Mouse (Mus musculus): ENCODE measurements around the gene Scaf4.
"Not testable (repeated sequence)": the region's sequence is repeated elsewhere in the genome, so short reads cannot be mapped to it uniquely, and the experiment has no call there.

Scaf4 gene

GRCm38 (mm10) chr16:90290962-90291361 is 6.7 kb upstream of the Scaf4 start:
- no peak for DNase-seq

GRCm38 (mm10) chr16:90284916-90285315 is 613 bp upstream of the Scaf4 start:
- no peak for DNase-seq

GRCm38 (mm10) chr16:90283266-90283904 is 918 bp downstream of the Scaf4 start:
- peak; percentile 40 for DNase-seq

- DNase-seq = no peak
These were observed 1.6 kb downstream of the Scaf4 start for GRCm38 (mm10) chr16:90282620-90283265.

GRCm38 (mm10) chr16:90281406-90281805 is 2.9 kb downstream of the Scaf4 start:
- DNase-seq = no peak

- no peak for DNase-seq
These were observed 3.3 kb downstream of the Scaf4 start for GRCm38 (mm10) chr16:90280989-90281388.

- DNase-seq = no peak
These were observed 3.8 kb downstream of the Scaf4 start for GRCm38 (mm10) chr16:90280515-90280914.

GRCm38 (mm10) chr16:90279058-90279457 is 5.2 kb downstream of the Scaf4 start:
- no peak for DNase-seq

GRCm38 (mm10) chr16:90275521-90275920 is 8.8 kb downstream of the Scaf4 start:
- no peak for DNase-seq

GRCm38 (mm10) chr16:90266581-90266980 is 17.7 kb downstream of the Scaf4 start:
- no peak for DNase-seq

- no peak for DNase-seq
These were observed 19.2 kb downstream of the Scaf4 start for GRCm38 (mm10) chr16:90265106-90265505.

- no peak for DNase-seq
These were observed 20.3 kb downstream of the Scaf4 start for GRCm38 (mm10) chr16:90264021-90264420.

- DNase-seq = peak; percentile 57
These were observed 22.5 kb downstream of the Scaf4 start for GRCm38 (mm10) chr16:90261791-90262190.

GRCm38 (mm10) chr16:90260097-90260496 is 24.2 kb downstream of the Scaf4 start:
- no peak for DNase-seq

GRCm38 (mm10) chr16:90259623-90260022 is 24.7 kb downstream of the Scaf4 start:
- no peak for DNase-seq

GRCm38 (mm10) chr16:90258950-90259349 is 25.4 kb downstream of the Scaf4 start:
- DNase-seq = no peak

GRCm38 (mm10) chr16:90252521-90252920 is 31.8 kb downstream of the Scaf4 start:
- no peak for DNase-seq

GRCm38 (mm10) chr16:90251256-90251655 is 33.0 kb downstream of the Scaf4 start:
- not testable (repeated sequence) for DNase-seq

- no peak for DNase-seq
These were observed 34.2 kb downstream of the Scaf4 start for GRCm38 (mm10) chr16:90250099-90250498.

GRCm38 (mm10) chr16:90242426-90243304 is 41.6 kb downstream of the Scaf4 start:
- DNase-seq = no peak

GRCm38 (mm10) chr16:90241875-90242274 is 42.4 kb downstream of the Scaf4 start:
- no peak for DNase-seq

- no peak for DNase-seq
These were observed 45.1 kb downstream of the Scaf4 start for GRCm38 (mm10) chr16:90239128-90239746.

GRCm38 (mm10) chr16:90235188-90235587 is 49.1 kb downstream of the Scaf4 start:
- DNase-seq = no peak
